Mouse (Mus musculus): ENCODE data around the gene Cdr2l.

- no peak for TF ChIP-seq CTCF (conservative IDR thresholded peaks at IDR 0.05 in 1 of 2, IDR thresholded peaks at IDR 0.05 in 1 of 2; ENCODE audit: low read depth in 2 of 2, low read length in 2 of 2)
- no peak for TF ChIP-seq EP300 (IDR thresholded peaks at IDR 0.05; ENCODE audit: low read length)
- no peak for TF ChIP-seq MAZ (IDR thresholded peaks at IDR 0.05; ENCODE audit: low read depth, low read length)
- no peak for TF ChIP-seq POLR2A (IDR thresholded peaks at IDR 0.05; ENCODE audit: low read depth, low read length)
- no peak for TF ChIP-seq TBP (conservative IDR thresholded peaks at IDR 0.05; ENCODE audit: low read depth, low read length)
- no peak for TF ChIP-seq MAFK (IDR thresholded peaks at IDR 0.05; ENCODE audit: insufficient replicate concordance, low read length)
- TF ChIP-seq TCF12 (IDR thresholded peaks at IDR 0.05; ENCODE audit: low read depth, low read length) = no peak
- no peak for TF ChIP-seq PAX5 (IDR thresholded peaks at IDR 0.05; ENCODE audit: low read length)
- no peak for TF ChIP-seq ZMIZ1 (IDR thresholded peaks at IDR 0.05; ENCODE audit: low read depth, low read length)
- TF ChIP-seq CHD2 (IDR thresholded peaks at IDR 0.05; ENCODE audit: low read length) = no peak
- TF ChIP-seq USF1 (IDR thresholded peaks at IDR 0.05; ENCODE audit: low read depth, low read length) = no peak
- no peak for TF ChIP-seq MAX (IDR thresholded peaks at IDR 0.05; ENCODE audit: low read length)
- TF ChIP-seq JUND (conservative IDR thresholded peaks at IDR 0.05; ENCODE audit: low read depth, low read length) = no peak
- no peak for TF ChIP-seq ETS1 (conservative IDR thresholded peaks at IDR 0.05; ENCODE audit: low read depth, low read length)
Measured at GRCm38 (mm10) chr11:115423091-115423490, 41.4 kb downstream of the Cdr2l start.
